Mouse (Mus musculus) heart, adult 2 months (tissue): ENCODE measurements around the gene Adamtsl1.

ENCODE experiments used
- CTCF ChIP-seq: fragments of 200-600 bp; IDR thresholded peaks from 2 replicates; pipeline ENCODE4 v1.8.1; 2022; ENCODE audit warnings: antibody characterized with exemption, mild to moderate bottlenecking, moderate library complexity
- EP300 ChIP-seq: fragments of 200-500 bp; IDR thresholded peaks from 2 replicates; pipeline ENCODE4 v1.6.1; 2011; ENCODE audit warnings: low read depth, low read length, control low read depth; ENCODE audit not compliant: insufficient read depth
- POLR2A ChIP-seq: fragments of 200-500 bp; IDR thresholded peaks from 2 replicates; pipeline ENCODE4 v1.6.1; 2011; ENCODE audit warnings: mild to moderate bottlenecking, low read depth, low read length, control low read depth; ENCODE audit not compliant: insufficient read depth

- TF ChIP-seq POLR2A (no peak), CTCF (no peak), EP300 (no peak)
Measured at GRCm38 (mm10) chr4:85709636-85710035, 195.7 kb downstream of the Adamtsl1 start.
